Mouse (Mus musculus) liver (tissue): ENCODE measurements at regions not wholly inside any gene's neighbourhood (a gene's known extent, or its start where the extent isn't known, plus 50 kb on each side); places are given as distances from the start of the nearest gene placed in this dataset.
A peak's percentile ranks its signal among the peaks of the same experiment; 100 is the strongest.
"Not testable (repeated sequence)": the region's sequence is repeated elsewhere in the genome, so short reads cannot be mapped to it uniquely, and the experiment has no call there.

ENCODE experiments used
- DNase-seq: peaks from one replicate; pipeline ENCODE4 v3.0.0-alpha.2; 2020; ENCODE audit warnings: mixed read lengths

- no peak for DNase-seq
Observed at GRCm38 (mm10) chr13:26217299-26217698, 552.7 kb downstream of the Hdgfl1 start.

GRCm38 (mm10) chr13:26216579-26216978 lies 553.4 kb downstream of the Hdgfl1 start:
- no peak for DNase-seq

- no peak for DNase-seq
Observed at GRCm38 (mm10) chr13:26205532-26206105, 564.3 kb downstream of the Hdgfl1 start.

- DNase-seq, result no peak
Observed at GRCm38 (mm10) chr13:26194646-26195045, 575.3 kb downstream of the Hdgfl1 start.

GRCm38 (mm10) chr13:26183879-26184278 lies 586.1 kb downstream of the Hdgfl1 start:
- DNase-seq, result no peak

GRCm38 (mm10) chr13:26171891-26172482 lies 598.0 kb downstream of the Hdgfl1 start:
- DNase-seq, result no peak

- no peak for DNase-seq
Observed at GRCm38 (mm10) chr13:26169641-26170040, 600.3 kb downstream of the Hdgfl1 start.

- no peak for DNase-seq
Observed at GRCm38 (mm10) chr13:26158703-26159102, 611.3 kb downstream of the Hdgfl1 start.

GRCm38 (mm10) chr13:26154701-26155471 lies 615.1 kb downstream of the Hdgfl1 start:
- peak; percentile 9 for DNase-seq

- DNase-seq, result no peak
Observed at GRCm38 (mm10) chr13:26154251-26154650, 615.7 kb downstream of the Hdgfl1 start.

- no peak for DNase-seq
Observed at GRCm38 (mm10) chr13:26153093-26153492, 616.9 kb downstream of the Hdgfl1 start.

GRCm38 (mm10) chr13:26150426-26150825 lies 619.5 kb downstream of the Hdgfl1 start:
- DNase-seq, result no peak

- no peak for DNase-seq
Observed at GRCm38 (mm10) chr13:26142811-26143210, 627.2 kb downstream of the Hdgfl1 start.

GRCm38 (mm10) chr13:26119363-26119762 lies 650.6 kb downstream of the Hdgfl1 start:
- DNase-seq, result no peak

GRCm38 (mm10) chr13:26114136-26114535 lies 655.8 kb downstream of the Hdgfl1 start:
- DNase-seq, result no peak

- DNase-seq, result not testable (repeated sequence)
Observed at GRCm38 (mm10) chr13:26113723-26114122, 656.2 kb downstream of the Hdgfl1 start.

GRCm38 (mm10) chr13:26112579-26112978 lies 657.4 kb downstream of the Hdgfl1 start:
- DNase-seq, result no peak

- no peak for DNase-seq
Observed at GRCm38 (mm10) chr13:26109013-26109412, 661.0 kb downstream of the Hdgfl1 start.

- no peak for DNase-seq
Observed at GRCm38 (mm10) chr13:26088727-26089126, 681.2 kb downstream of the Hdgfl1 start.

- DNase-seq, result no peak
Observed at GRCm38 (mm10) chr13:26080814-26081213, 689.2 kb downstream of the Hdgfl1 start.

- DNase-seq, result no peak
Observed at GRCm38 (mm10) chr13:26080302-26080701, 689.7 kb downstream of the Hdgfl1 start.

- DNase-seq, result no peak
Observed at GRCm38 (mm10) chr13:26079362-26079761, 690.6 kb downstream of the Hdgfl1 start.

GRCm38 (mm10) chr13:26061322-26061721 lies 708.6 kb downstream of the Hdgfl1 start:
- DNase-seq, result no peak

GRCm38 (mm10) chr13:26037699-26038098 lies 732.3 kb downstream of the Hdgfl1 start:
- no peak for DNase-seq
